Mouse (Mus musculus) neural tube, embryonic 10.5 days (tissue): Measurements from ENCODE around the gene Yipf3.

Experiments
- DNase-seq: peaks from one replicate; pipeline ENCODE4 v3.0.0-alpha.2; 2017; ENCODE audit warnings: low spot score; ENCODE audit errors: extremely low spot score

The Yipf3 gene

GRCm38 (mm10) chr17:46247512-46248188, at the start of gene Yipf3, which contains the start of gene Polr1c:
Yipf3 (plus strand) TSS chr17:46248080.
Polr1c (minus strand) TSS chr17:46248054.
- peak; percentile 95 for DNase-seq

DNA sequence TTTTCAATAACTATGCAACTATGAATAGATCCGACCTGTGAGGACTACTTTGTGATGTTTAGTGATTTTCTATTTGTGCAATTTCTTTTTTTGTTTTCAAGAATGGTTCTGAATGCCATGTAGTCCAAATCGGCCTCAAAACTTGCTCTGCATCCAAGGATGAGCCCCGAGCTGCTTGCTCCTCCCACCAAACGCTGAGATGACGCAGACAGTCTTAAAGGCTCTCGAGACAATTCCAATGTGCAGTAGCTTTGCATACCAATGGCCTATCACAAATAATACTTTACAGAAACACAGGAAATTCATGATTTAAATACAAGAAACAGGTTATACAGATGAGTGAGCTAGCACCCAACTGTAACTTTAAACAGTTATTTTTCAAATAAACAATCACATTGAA, 46.7 kb upstream of the Yipf3 start:
- no peak for DNase-seq

DNA sequence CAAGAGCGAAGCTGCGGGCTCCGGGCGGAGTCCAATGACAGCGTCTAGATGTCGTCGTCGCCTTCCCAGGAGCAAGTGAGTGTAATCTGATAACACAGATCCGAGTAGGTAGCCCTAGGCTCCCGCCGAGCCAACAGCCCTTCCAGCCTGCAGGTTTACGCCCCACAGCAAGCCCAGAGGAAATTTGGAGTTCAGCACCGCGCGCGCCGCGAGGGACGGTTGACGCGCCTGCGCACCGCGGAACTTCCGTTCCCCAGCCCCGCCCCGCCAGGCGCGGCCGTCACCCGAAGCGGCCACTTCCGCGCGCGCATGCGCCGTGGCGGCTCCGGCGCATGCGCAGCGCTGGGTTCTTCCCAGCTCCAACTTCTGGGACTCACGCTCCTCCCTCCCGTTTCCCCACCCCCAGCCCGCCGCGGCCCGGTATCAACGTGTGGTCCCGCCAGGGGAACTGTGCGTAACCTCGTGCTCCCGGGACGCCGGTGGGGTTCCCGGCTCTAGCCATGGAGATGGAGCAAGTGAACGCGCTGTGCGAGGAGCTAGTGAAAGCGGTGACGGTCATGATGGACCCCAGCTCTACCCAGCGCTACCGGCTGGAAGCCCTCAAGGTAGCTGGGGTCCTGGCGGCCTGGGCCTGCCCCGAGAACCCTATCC, 45.3 kb upstream of the Yipf3 start, which contains the start of the genes Polh and Xpo5:
Gene Polh (minus strand): TSS at position 225 of the 651 bp plus-strand sequence.
Gene Xpo5 (plus strand): TSS at position 362 of the 651 bp plus-strand sequence.
- peak; percentile 95 for DNase-seq

- DNase-seq, result no peak
Measured at GRCm38 (mm10) chr17:46203078-46203477, 44.8 kb upstream of the Yipf3 start.

DNA sequence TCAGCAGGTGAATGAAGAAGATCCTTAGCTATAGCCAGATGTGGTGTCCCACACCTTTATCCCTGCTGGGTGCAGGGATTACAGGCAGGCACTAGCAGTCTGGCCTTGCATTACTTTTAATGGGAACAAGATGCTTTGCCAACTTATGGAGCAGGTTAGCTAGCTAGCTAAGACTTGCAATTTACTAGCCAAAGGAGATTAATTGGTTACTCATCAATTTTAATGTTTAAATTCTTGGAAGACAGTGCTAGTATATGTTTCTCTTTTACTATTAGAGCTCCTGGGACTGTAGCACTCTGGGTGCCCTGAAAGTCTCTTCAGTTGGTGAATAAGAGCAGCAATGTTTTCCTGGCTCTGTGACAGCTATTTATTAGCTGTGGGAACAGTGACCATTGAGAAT, 41.2 kb upstream of the Yipf3 start:
- no peak for DNase-seq

- DNase-seq, result no peak
Measured at GRCm38 (mm10) chr17:46210550-46210949, 37.3 kb upstream of the Yipf3 start.

DNA sequence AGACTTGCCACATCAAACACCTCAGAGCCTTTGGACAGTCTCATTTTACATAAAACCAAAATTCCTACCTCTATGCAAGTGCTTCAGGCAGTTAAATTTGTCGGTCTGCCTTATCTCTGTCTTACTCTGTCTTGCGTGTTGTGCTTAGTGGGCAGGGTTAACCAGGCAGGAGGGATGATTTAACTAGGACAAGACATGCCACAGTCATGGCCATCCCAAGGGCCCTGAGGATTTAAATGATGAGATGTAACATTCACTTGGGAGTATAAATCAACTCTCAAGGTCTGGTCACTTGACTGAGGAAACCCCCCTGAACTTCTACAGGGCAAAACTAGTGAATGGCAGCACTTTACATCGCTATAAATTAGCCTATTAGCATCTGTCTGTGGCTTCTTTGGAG, 26.3 kb upstream of the Yipf3 start:
- no peak for DNase-seq

DNA sequence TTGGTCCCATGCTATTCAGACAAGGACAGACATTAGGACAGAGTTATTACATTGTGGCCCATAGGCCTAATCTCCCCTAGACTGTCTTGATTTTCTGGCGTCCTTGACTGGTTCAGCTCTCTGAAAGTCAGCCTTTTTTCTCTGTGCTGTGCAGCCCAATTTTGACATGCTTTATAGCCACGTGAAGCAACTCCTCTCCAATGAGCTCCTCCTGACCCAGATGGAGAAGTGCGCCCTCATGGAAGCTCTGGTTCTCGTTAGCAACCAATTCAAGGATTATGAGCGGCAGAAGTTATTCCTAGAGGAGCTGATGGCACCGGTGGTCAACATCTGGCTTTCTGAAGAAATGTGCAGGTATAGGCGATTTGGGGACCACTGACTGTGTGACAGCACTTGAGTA, 20.3 kb upstream of the Yipf3 start:
- DNase-seq, result no peak

- no peak for DNase-seq
Measured at GRCm38 (mm10) chr17:46236067-46236466, 11.8 kb upstream of the Yipf3 start.

- DNase-seq, result no peak
Measured at GRCm38 (mm10) chr17:46237079-46237478, 10.8 kb upstream of the Yipf3 start.

- DNase-seq, result no peak
Measured at GRCm38 (mm10) chr17:46237480-46237879, 10.4 kb upstream of the Yipf3 start.

GRCm38 (mm10) chr17:46239516-46240114, 8.3 kb upstream of the Yipf3 start:
- no peak for DNase-seq

GRCm38 (mm10) chr17:46241471-46241870, 6.4 kb upstream of the Yipf3 start:
- no peak for DNase-seq

DNA sequence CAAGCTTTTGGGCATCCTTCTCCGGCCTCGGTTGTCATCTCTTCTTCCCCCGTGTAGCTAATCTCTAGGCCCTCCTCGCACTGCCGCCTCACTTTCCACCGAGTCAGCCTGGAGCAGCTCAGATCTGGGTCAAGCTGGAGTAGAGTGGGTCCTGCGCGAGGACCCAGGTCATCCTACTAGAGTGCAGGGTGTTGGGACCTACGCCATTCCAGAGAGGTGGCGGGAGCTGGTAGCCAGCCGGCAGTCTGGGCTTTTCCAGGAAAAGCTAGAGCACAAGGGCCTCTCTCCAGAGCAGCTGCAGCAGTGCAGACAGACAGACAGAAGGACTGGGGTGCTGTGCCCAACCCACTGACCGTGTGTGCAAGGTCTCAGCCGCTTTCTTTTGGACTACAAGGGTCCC, 5.6 kb upstream of the Yipf3 start:
- no peak for DNase-seq

GRCm38 (mm10) chr17:46242993-46243392, 4.9 kb upstream of the Yipf3 start:
- DNase-seq, result no peak

- DNase-seq, result no peak
Measured at GRCm38 (mm10) chr17:46243624-46244023, 4.3 kb upstream of the Yipf3 start.

- DNase-seq, result no peak
Measured at GRCm38 (mm10) chr17:46244579-46244978, 3.3 kb upstream of the Yipf3 start.

GRCm38 (mm10) chr17:46248189-46248522, 276 bp downstream of the Yipf3 start:
- no peak for DNase-seq

- DNase-seq, result no peak
Measured at GRCm38 (mm10) chr17:46251174-46251573, 3.3 kb downstream of the Yipf3 start.

DNA sequence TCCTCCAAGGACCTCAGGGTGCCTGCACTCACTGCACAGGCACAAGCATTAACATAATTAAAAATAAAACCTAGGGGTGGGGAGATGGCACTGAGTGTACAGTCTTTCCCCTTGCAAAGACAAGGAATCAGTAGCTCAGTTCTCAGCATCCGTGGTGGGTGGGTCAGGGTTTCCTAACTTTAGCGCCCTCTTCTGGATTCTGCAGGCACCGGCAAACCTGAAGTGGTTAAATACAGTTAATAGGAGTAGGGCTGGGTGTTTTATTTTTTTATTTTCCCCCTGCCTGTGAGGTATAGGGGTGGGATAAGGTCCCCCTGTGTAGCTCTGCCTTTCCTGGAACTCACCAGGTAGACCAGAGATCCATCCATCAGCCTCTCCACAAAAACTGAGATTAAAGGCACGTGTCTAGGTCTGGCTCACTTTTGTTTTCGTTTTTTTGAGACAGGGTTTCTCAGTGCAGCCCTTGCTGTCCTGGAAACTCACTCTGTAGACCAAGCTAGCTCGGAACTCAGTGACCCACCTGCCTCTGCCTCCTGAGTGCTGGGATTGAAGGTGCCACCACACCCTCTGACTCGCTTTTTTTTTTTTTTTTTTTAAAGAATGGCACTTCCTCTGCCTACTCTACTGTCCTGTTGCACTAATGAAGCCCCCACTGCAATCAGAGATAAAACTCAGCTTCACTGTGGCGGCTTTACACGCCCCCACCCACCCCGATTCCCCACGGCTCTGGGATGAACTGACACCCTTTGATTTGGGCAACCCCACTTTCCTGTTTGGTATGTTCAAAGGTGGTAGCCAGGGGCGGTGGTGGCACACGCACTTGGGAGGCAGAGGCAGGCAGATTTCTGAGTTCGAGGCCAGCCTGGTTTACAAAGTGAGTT, 4.9 kb downstream of the Yipf3 start:
- DNase-seq, result no peak

GRCm38 (mm10) chr17:46253452-46254084, 5.7 kb downstream of the Yipf3 start, which contains the start of gene Lrrc73:
Lrrc73 (plus strand) TSS chr17:46253531.
- DNase-seq, result peak; percentile 92
